Mouse (Mus musculus) small intestine, adult 2 months (tissue): Measurements from ENCODE around the gene Nup133.
A peak's percentile ranks its signal among the peaks of the same experiment; 100 is the strongest.

Experiments
- CTCF ChIP-seq: fragments of 200-500 bp; IDR thresholded peaks from 2 replicates; pipeline ENCODE4 v1.5.1; 2012; ENCODE audit warnings: low read depth, mild to moderate bottlenecking, control low read depth, inconsistent platforms, low read length, moderate library complexity, mixed read lengths; ENCODE audit not compliant: insufficient replicate concordance, insufficient read length; ENCODE audit errors: extremely low read depth
- POLR2A ChIP-seq: fragments of 200-500 bp; IDR thresholded peaks from 2 replicates; pipeline ENCODE4 v1.6.1; 2012; ENCODE audit warnings: low read depth, mild to moderate bottlenecking, control low read depth, inconsistent platforms, low read length, moderate library complexity

- peak; percentile 59; the same call in 1 of the 2 replicates for TF ChIP-seq CTCF
- TF ChIP-seq POLR2A: no peak
Observed at GRCm38 (mm10) chr8:123950077-123950802, 1.2 kb upstream of the Nup133 start.
